Mouse (Mus musculus): ENCODE measurements around the gene Esp31. TPM values are rescaled to one million over a fixed set of nuclear protein-coding genes. Genes with fewer than 3 reads are reported as not detected.

Esp31 gene
- total RNA-seq (2014; rRNA removed; ENCODE audit: low replicate concordance) (not detected in 2 replicates), polyA plus RNA-seq (2015; fragmentation: Nextera tagmentation; extraction: Ambion mirVana) (not detected in 2 replicates)

GRCm38 (mm10) chr17:38639147-38639546, at the start of gene Esp31:
Gene Esp31 (plus strand): TSS chr17:38639447.
- Histone ChIP-seq H3K9ac (replicated peaks; ENCODE audit: low read depth, low read length) (no peak within 1 kb of the TSS), H3K36me3 (replicated peaks; ENCODE audit: control insufficient read depth, insufficient read depth, low read length) (no peaks in the 10 kb centered on the region), H3K27ac (ENCODE audit: low read depth) (no peak within 1 kb of the TSS), H3K4me2 (ENCODE audit: low read depth, low read length) (no peak within 1 kb of the TSS), H3K4me1 (ENCODE audit: control insufficient read depth, insufficient read depth) (no peaks in the 10 kb centered on the region), H3K4me3 (ENCODE audit: low read depth, low read length) (no peak within 1 kb of the TSS), H3K9me3 (replicated peaks; ENCODE audit: control insufficient read depth, low read length) (peaks cover 5% of the 10 kb centered on the region; the same call in 1 of the 2 replicates), H3K27me3 (ENCODE audit: control insufficient read depth, insufficient read depth, low read length) (no peaks in the 10 kb centered on the region)
- DNase-seq (ENCODE audit: low spot score) (no peak), ATAC-seq (ENCODE audit: insufficient read depth, low read depth) (no peak)
- WGBS = 61% methylated on average over 2 of the region's 2 CpGs
- no peak for TF ChIP-seq CTCF (IDR thresholded peaks at IDR 0.05; ENCODE audit: low read depth)
- no peak for TF ChIP-seq EP300 (IDR thresholded peaks at IDR 0.05; ENCODE audit: low read depth)

Other genes with a start within 250 kb of the Esp31 start
- gene Esp36, start 219.3 kb upstream of the Esp31 start, total RNA-seq (2014; rRNA removed; ENCODE audit: low replicate concordance) = not detected in 2 replicates
- not detected in 2 replicates for gene Esp36, start 219.3 kb upstream of the Esp31 start, polyA plus RNA-seq (2015; fragmentation: Nextera tagmentation; extraction: Ambion mirVana)
- gene Esp34, start 85.3 kb upstream of the Esp31 start, total RNA-seq (2014; rRNA removed; ENCODE audit: low replicate concordance) = not detected in 2 replicates
- not detected in 2 replicates for gene Esp34, start 85.3 kb upstream of the Esp31 start, polyA plus RNA-seq (2015; fragmentation: Nextera tagmentation; extraction: Ambion mirVana)